Mouse (Mus musculus) heart, postnatal 25 days (tissue): Measurements from ENCODE around the gene 1700020A23Rik. TPM values are rescaled to one million over a fixed set of nuclear protein-coding genes. Genes with fewer than 3 reads are reported as not detected.
"Not testable (repeated sequence)": the region's sequence is repeated elsewhere in the genome, so short reads cannot be mapped to it uniquely, and the experiment has no call there.

Experiments used
- DNase-seq: peaks from one replicate; pipeline ENCODE4 v3.0.0; 2022; ENCODE audit warnings: low spot score
- intact Hi-C: fragments of 180-260 bp; cut with DNase I; formaldehyde crosslinking; loops from one replicate; pipeline ENCODE4 v1.15.1; 2025
- total RNA-seq, 2 experiments: library from RNA; stranded (reverse); gene quantifications; 2 replicates each; pipeline ENCODE4 v1.2.3; 2021

Gene 1700020A23Rik
- not detected for total RNA-seq

DNA sequence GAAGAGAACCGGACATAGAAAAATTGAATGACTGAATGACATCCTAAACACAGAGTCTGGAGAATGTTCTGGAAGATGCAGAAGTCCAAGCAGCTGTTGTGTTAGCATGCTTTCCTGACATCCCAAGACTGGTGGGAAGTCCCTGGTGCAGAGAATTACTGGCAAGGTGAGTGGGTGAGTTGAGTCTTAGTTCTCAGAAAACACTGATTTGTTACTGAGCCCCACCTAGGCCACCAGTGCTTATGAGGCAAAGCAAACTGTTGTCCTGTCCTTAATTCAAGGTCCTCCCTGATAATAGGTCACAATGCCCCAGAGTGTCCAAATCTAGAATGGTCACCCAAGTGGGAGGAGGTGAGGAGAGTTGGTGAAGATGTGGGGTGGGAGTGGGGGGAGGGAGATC lies at the start of gene 1700020A23Rik, which contains the start of gene Gm28372:
TSS of gene 1700020A23Rik (plus strand) at position 321 of the 400 bp plus-strand sequence.
TSS of gene Gm28372 (plus strand) at position 301 of the 400 bp plus-strand sequence.
- no peak for DNase-seq
- intact Hi-C loops: no loop called here

- no peak for DNase-seq
- intact Hi-C loops: no loop called here
Measured at GRCm38 (mm10) chr2:130357551-130357950, 47.5 kb upstream of the 1700020A23Rik start.

GRCm38 (mm10) chr2:130358852-130359251 lies 46.2 kb upstream of the 1700020A23Rik start:
- no peak for DNase-seq
- intact Hi-C loops: no loop called here

- intact Hi-C loops: loop anchor here (1.0 kb wide), 1 partner anchor 71 kb away; no protein-coding TSS in a partner anchor
- no peak for DNase-seq
Measured at GRCm38 (mm10) chr2:130362511-130363026, 42.5 kb upstream of the 1700020A23Rik start.

DNA sequence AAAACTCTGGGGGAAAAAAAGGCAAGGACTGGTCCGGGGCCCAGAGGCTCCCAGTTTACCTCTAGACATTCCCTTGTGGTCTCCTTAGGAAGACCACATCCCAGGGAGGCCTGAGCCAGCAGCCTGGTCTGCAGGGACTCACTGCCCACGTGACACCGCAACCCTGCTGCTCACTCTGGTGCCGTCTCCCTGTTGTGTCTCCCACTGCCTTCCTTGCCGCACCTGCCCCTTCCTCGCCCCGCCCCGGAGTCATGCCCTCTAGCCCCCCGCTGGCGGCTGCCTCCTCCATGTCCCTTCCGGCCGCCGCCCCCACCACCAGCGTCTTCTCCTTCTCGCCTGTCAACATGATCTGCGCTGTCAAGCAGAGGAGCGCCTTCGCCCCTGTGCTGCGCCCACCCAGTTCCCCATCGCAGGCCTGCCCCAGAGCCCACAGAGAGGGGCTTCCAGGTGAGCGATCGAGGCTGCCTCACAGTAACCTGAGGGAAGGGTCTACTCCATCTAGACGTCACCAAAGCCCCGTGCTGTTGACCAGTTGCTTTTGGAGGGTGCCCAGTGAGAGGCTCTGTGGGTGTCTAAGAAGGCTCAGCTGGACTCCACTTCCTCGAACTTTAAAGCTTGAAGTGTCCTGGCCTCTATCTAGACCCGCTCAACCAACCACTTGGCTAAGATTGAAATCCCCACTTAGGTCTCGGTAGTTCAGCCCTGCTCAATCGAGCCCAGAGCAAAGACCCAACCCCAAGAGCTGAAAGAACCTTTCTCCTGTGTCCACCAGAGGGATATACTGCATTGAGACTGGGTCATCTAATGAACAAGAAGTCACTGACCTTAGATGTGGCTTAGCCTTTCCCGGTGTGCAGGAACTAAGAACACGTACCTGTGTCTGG lies 39.6 kb upstream of the 1700020A23Rik start:
- no peak for DNase-seq
- intact Hi-C loops: no loop called here

DNA sequence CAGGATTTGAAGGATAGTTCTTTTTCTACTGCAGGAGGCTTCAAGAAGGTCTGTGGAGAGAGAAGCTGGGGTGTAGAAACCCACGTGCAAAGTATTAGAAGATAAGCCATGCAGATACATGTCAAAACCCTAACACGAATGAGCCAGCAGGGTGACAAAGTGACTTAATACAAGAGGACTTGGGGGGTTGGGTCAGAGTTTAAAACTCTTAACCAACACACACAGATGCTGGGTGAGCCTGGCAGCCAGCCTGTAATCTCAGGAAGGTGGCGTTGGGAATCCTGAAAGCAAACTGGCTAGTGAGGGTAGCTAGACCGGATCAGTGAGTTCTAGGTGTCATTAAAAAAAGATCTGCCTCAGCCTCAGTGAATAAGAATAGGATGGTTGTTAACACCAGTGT lies 37.7 kb upstream of the 1700020A23Rik start:
- intact Hi-C loops: no loop called here
- DNase-seq: no peak

- intact Hi-C loops, DNase-seq: not testable (repeated sequence)
Measured at GRCm38 (mm10) chr2:130373026-130373425, 32.0 kb upstream of the 1700020A23Rik start.

DNA sequence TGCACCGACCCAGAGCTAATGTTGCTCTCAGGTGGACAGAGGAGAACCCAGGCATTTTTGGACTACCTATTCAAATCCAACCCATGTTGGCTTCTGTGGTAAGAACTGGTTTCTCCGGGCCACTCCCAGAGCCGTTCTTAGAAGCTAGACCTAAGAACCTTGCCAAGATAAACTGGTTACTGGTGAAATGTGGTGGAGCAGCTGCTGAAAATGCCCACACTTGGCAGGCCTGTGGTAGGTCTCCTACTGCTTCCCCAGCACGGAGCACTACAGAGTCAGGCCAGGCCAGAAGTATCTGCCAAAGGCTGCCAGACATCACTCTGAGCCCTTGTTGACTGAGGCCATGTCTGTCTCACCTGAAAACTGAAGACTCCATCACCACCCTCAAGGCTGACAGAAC lies 30.1 kb upstream of the 1700020A23Rik start:
- intact Hi-C loops: no loop called here
- no peak for DNase-seq

DNA sequence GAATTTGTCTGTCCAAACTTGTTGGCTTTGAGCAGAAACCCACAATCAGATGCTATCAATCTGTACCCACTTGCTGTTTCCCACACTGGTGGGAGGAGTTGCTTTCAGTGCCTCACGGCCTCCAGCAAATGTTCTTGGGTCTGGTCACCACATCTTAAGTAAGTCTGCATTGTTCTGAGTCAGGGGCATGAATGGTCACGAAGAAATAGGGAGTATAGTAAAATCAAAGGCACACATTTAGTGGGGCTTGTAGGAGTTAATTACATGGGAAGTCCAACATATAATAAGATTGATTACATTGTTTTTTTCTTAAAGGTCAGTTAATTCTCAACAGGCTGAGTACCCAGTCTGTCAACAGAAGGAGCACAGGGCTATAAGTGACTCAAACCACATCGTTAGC lies 21.9 kb upstream of the 1700020A23Rik start:
- intact Hi-C loops: no loop called here
- DNase-seq: no peak

DNA sequence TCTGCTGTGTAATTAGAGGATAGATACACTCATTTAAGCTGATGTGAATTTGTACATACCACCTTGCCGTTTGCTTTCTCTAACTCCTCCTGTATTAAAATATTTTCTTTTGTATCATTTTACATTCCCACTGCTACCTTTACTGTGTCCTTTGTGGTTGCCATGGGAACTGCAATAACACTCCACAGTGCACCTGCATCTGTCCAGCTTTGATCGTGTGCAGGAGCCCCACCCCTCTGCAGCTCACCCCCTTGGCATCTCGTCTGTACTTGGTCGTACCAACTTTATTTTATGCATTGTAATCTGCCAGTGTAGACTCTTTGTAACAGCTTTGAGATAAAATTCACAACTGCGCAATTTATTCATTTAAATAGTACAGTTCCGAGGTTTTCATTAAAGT lies 21.2 kb upstream of the 1700020A23Rik start:
- DNase-seq: no peak
- intact Hi-C loops: no loop called here

GRCm38 (mm10) chr2:130386212-130386611 lies 18.8 kb upstream of the 1700020A23Rik start:
- DNase-seq: no peak

DNA sequence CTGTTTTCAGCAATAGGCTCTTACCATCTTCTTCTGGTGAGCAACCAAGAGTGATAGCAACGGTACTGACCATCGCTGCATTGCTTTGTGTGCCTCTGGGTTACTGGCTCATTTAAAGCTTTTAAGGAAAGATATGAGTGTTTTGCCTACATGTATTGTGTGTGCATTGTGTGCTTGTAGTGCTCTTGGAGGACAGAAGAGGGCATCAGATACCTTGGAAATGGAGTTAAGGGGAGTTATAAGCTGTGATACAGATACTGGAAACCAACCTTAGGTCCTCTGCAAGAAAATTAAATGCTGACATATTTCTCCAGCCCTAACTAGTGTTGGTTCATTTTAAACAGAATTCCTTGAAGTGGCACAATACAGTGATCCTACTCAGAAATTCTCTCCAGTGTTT lies 16.3 kb upstream of the 1700020A23Rik start:
- intact Hi-C loops: no loop called here
- DNase-seq: no peak

More at GRCm38 (mm10) chr2:130386212-130386611, 18.8 kb upstream of the 1700020A23Rik start:
- intact Hi-C loops: no loop called here

- no peak for DNase-seq
- intact Hi-C loops: no loop called here
Measured at GRCm38 (mm10) chr2:130390993-130391625, 13.9 kb upstream of the 1700020A23Rik start.

DNA sequence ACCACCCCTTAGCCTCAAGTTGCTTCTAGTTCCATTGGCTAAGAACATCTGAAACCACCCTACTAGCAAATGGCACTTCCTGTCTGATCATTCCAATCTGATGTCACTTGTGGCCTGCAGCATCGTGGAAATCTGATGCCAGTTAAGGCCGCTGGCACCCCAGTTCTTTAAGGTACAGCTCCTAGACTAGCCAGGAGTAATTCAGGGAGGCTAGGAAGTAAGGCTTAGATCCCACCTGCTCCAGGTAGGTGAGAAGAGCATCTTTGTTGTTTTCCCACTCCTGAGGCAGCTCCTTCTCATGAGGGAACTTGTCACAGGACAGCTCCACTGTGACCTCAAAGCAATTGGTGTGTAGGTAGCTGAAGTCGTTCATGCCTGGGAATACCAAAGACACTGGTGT lies 12.2 kb upstream of the 1700020A23Rik start:
- intact Hi-C loops: no loop called here
- DNase-seq: no peak

DNA sequence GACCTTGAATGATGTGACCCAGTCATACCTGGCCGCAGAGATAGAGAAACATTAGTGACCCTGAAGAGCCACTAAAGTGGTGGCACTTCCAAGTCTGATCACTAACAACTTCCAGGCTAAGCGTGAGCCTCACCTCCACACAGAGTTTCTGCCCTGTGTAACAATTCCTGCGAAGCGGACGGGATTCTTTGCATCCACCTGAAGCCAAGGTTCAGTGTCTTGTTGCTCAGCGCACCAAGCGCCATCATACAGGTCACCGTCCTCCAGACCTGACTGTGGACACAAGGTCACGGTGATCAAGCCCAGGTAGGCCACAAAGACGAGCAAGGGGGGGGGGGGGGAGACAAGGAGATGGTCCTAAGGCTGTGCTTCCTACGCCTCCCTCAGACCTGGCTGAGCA lies 9.4 kb upstream of the 1700020A23Rik start:
- intact Hi-C loops: loop anchor here (5.0 kb wide), 1 partner anchor 68 kb away; no protein-coding TSS in a partner anchor
- DNase-seq: no peak

DNA sequence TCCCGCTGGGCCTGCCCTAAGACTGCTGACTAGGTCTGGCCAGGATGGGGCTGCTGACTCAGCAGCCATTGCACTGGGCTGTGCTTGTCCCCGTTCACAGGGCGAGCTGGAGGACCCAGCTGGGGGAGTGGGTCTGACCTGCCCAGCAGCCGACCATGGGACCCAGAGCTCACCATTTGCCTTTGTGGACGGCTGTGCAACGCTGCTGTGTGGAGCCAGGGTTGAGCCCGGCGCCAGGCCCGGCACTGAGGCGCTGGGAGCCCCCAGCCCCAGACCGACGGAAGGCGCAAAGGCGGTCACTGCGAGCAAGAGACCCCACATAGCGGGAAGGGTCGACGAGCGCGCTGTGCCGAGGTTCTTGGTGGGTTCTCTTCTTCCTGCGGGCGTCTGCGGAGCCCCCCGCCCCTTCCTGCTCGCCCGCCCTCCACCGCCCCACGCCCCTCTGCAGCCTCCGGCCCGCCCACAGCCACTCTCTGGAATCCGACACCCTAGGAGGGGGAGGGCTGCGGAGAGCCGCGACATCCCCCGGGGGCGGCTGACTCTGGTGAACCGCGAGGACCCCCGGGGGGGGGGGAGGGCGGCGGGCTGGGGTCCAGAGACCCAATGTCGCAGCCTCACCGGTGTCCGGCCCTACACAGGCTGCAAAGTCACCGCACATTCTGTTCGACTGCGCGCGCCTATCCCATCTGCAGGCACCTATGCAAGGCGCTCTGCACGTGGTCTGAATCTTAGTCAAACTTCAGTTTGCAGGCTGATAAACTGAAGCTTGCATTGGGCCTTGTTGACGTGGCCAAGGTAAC lies 7.7 kb upstream of the 1700020A23Rik start, which contains the start of gene Cpxm1:
TSS of gene Cpxm1 (minus strand) at position 389 of the 800 bp plus-strand sequence.
- intact Hi-C loops: loop anchor here (5.0 kb wide), 1 partner anchor 70 kb away; no protein-coding TSS in a partner anchor
- no peak for DNase-seq

DNA sequence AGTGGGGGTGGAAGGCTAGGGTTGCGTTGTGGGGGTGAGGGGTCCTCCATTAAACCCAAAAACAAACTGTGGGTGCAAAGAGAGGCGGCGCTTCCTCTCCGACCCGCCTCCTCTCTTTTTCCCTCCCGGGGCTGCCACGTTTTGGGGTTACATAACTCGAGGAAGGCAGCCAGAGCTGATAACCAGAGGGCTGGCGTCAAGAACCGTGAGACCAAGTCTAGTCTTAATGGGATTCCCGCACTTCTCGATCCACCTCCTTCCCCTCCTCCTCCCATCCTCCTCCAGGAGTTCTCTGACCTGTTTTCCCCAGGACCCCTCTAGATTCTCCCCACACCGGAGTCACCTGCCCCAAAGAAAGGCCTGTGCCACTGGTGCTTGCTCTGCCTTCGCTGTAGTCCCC lies 7.0 kb upstream of the 1700020A23Rik start:
- DNase-seq: peak; percentile 49
- intact Hi-C loops: loop anchor here (5.0 kb wide), 1 partner anchor 71 kb away; no protein-coding TSS in a partner anchor

DNA sequence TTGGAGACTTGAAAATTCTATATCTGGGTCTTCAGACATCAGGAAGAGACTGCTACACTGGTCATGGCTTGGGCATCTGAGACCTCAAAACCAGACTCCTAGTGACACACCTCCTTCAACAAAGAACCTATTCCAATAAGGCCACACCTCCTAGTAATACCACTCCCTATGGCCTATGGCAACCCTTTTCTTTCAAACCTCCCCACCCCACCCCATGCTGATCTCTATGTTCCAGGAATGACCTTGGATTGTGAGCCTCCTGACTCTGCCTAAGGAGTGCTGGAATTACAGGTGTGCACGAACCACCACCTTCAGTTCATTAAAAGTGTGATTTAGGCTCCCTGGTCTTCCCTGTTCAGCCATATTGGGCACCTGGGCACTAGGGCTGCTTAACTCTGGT lies 5.0 kb upstream of the 1700020A23Rik start:
- no peak for DNase-seq
- intact Hi-C loops: no loop called here

GRCm38 (mm10) chr2:130401891-130402290 lies 3.2 kb upstream of the 1700020A23Rik start:
- intact Hi-C loops: no loop called here
- no peak for DNase-seq

GRCm38 (mm10) chr2:130406178-130406577 lies 1.1 kb downstream of the 1700020A23Rik start, which contains the start of gene Tmem239:
Gene Tmem239 (plus strand): TSS chr2:130406478.
- intact Hi-C loops: no loop called here

More at GRCm38 (mm10) chr2:130406178-130406577, 1.1 kb downstream of the 1700020A23Rik start, which contains the start of gene Tmem239:
- no peak for DNase-seq
